Mouse (Mus musculus) heart, embryonic 14.5 days (tissue): Measurements from ENCODE around the gene Olfr314. TPM values are rescaled to one million over a fixed set of nuclear protein-coding genes. Genes with fewer than 3 reads are reported as not detected.
"Not testable (repeated sequence)": the region's sequence is repeated elsewhere in the genome, so short reads cannot be mapped to it uniquely, and the experiment has no call there.

Source experiments
- ATAC-seq: fragments of 200-750 bp; cut with Nextera tagmentation; 2 replicates; pipeline ENCODE4 v1.8.0; 2017; ENCODE audit warnings: low read depth, moderate TSS enrichment; ENCODE audit not compliant: insufficient number of reproducible peaks, insufficient read depth, low FRiP score
- H3K27ac ChIP-seq, 2 experiments: fragments of 200-500 bp in 1 of 2; fragments of 300-500 bp in 1 of 2; sonication (generic) in 1 of 2; replicated peaks in 1 of 2; 2 replicates each; pipeline ENCODE4 v1.5.1; 2012 to 2014; ENCODE audit warnings: low read depth in 2 of 2, low read length in 2 of 2, control low read depth in 1 of 2, mild to moderate bottlenecking in 1 of 2, mixed read lengths in 1 of 2; ENCODE audit not compliant: control insufficient read depth in 1 of 2, insufficient read depth in 1 of 2
- H3K27me3 ChIP-seq: fragments of 300-500 bp; sonication (generic); 2 replicates; pipeline ENCODE4 v1.6.1; 2014; ENCODE audit warnings: mild to moderate bottlenecking, low read length, control low read depth; ENCODE audit not compliant: control insufficient read depth, insufficient read depth
- H3K36me3 ChIP-seq: fragments of 300-500 bp; sonication (generic); 2 replicates; pipeline ENCODE4 v1.6.1; 2014; ENCODE audit warnings: mild to moderate bottlenecking, control low read depth, low read length, mixed read lengths; ENCODE audit not compliant: control insufficient read depth, insufficient read depth
- H3K4me1 ChIP-seq, 2 experiments: fragments of 200-500 bp in 1 of 2; fragments of 300-500 bp in 1 of 2; sonication (generic) in 1 of 2; 2 replicates each; pipeline ENCODE4 v1.6.1; 2012 to 2014; ENCODE audit warnings: low read length in 2 of 2, control low read depth in 1 of 2, mixed read lengths in 1 of 2; ENCODE audit not compliant: control insufficient read depth in 2 of 2, insufficient read depth in 2 of 2
- H3K4me2 ChIP-seq: fragments of 300-500 bp; sonication (generic); 2 replicates; pipeline ENCODE4 v1.6.1; 2014; ENCODE audit warnings: mild to moderate bottlenecking, low read length
- H3K4me3 ChIP-seq, 2 experiments: fragments of 200-500 bp in 1 of 2; fragments of 300-500 bp in 1 of 2; sonication (generic) in 1 of 2; 2 replicates each; pipeline ENCODE4 v1.5.1; 2012 to 2014; ENCODE audit warnings: low read length in 2 of 2, mild to moderate bottlenecking in 2 of 2, control low read depth in 1 of 2, low read depth in 1 of 2, moderate library complexity in 1 of 2; ENCODE audit not compliant: control insufficient read depth in 1 of 2, insufficient read depth in 1 of 2
- H3K9ac ChIP-seq: fragments of 300-500 bp; sonication (generic); 2 replicates; pipeline ENCODE4 v1.6.1; 2014; ENCODE audit warnings: mild to moderate bottlenecking, low read length
- H3K9me3 ChIP-seq: fragments of 300-500 bp; sonication (generic); 2 replicates; pipeline ENCODE4 v1.6.1; 2016; ENCODE audit warnings: low read length, control low read depth; ENCODE audit not compliant: control insufficient read depth
- WGBS: fragments of 180-500 bp; shearing (Covaris S2); extraction: QIAGEN DNeasy Blood & Tissue Kit; methylation state at CpG from one replicate; pipeline ENCODE4 v1.1.7; 2014; 5-methylcytosine and 5-hydroxymethylcytosine counted together
- polyA plus RNA-seq: library from polyadenylated mRNA; unstranded; fragments of >200 nt; fragmentation: Nextera tagmentation; extraction: Ambion mirVana; gene quantifications from 2 replicates; pipeline ENCODE4 v1.2.1, GENCODE M21; 2014

The Olfr314 gene
- polyA plus RNA-seq = 0.07 TPM in 1 of 2 replicates, not detected in the other

- Histone ChIP-seq H3K4me2 (0 out of 2 replicates have a peak within 1 kb of the TSS, but pooled peaks have one; percentile 5), H3K9me3 (no peaks in the 10 kb centered on the region), H3K9ac (no peak within 1 kb of the TSS), H3K4me1 (peaks cover 0 to 13% of the 10 kb centered on the region in 2 experiments; a peak in 3 of 4 replicates), H3K27ac (no peak within 1 kb of the TSS), H3K4me3 (no peak within 1 kb of the TSS), H3K27me3 (no peaks in the 10 kb centered on the region), H3K36me3 (no peaks in the 10 kb centered on the region)
- WGBS = 48% methylated on average over 6 of the region's 6 CpGs
- ATAC-seq = no peak
Measured at GRCm38 (mm10) chr11:58782480-58783089, at the start of gene Olfr314. TSS of gene Olfr314 (plus strand) at chr11:58782952.

DNA sequence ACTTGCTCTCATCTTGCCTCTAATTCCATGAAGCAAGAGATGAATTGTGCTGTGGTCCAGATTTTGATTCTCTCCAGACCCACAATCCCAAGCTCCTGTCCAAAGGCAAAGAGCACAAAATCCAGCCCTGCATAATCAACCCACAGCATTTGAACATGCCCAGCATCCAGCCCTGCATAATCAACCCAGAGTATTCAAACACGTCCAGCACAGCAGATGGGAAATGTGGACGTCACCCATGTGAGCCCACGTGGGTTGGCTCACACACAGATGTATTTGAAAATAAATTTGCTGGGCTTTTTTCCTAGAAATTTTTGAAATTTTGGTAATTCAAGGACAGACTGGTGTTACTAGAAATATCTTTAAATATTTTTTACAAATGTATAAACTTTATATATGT is 49.4 kb upstream of the Olfr314 start:
- Histone ChIP-seq H3K4me2 (no peak overlapping the region), H3K27ac (no peak overlapping the region), H3K4me3 (no peak overlapping the region), H3K4me1 (no peaks in the 10 kb centered on the region), H3K9me3 (no peaks in the 10 kb centered on the region), H3K9ac (no peak overlapping the region), H3K27me3 (no peaks in the 10 kb centered on the region), H3K36me3 (no peaks in the 10 kb centered on the region)
- 54% methylated on average over 3 of the region's 3 CpGs for WGBS
- ATAC-seq = no peak

DNA sequence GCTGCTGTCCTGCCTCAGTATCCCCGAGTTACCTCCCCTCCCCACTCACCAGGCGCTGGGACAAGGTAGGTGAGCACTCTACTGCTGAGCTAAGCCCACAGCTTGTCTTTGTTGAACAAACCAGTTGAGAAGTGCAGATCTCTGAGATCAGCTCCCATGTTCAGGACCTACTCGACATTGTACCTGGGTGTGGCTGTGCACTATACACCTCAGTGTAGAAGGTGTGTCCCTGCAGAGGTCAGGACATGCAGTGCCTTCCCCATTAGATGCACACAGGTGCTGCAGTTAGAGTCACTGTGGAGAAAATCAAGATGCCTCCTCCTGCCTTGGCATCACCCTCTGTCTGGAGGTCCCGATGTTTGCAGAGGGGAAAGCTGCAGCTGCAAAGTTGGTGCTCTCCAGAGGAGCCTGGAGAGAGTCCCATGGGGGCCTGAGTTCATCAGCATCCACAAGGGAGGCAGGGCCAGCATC is 43.9 kb upstream of the Olfr314 start, which contains the start of gene Olfr317:
Olfr317 (minus strand) TSS at position 421 of the 471 bp plus-strand sequence.
- Histone ChIP-seq H3K4me2 (no peak within 1 kb of the TSS), H3K9ac (no peak within 1 kb of the TSS), H3K27ac (no peak within 1 kb of the TSS), H3K4me3 (no peak within 1 kb of the TSS), H3K9me3 (no peaks in the 10 kb centered on the region), H3K27me3 (no peaks in the 10 kb centered on the region), H3K4me1 (no peaks in the 10 kb centered on the region), H3K36me3 (no peaks in the 10 kb centered on the region)
- WGBS = 66% methylated on average over 4 of the region's 4 CpGs
- no peak for ATAC-seq

- not testable (repeated sequence) for H3K4me2 ChIP-seq, H3K27ac ChIP-seq, H3K9me3 ChIP-seq, H3K27me3 ChIP-seq, ATAC-seq, H3K4me1 ChIP-seq, H3K36me3 ChIP-seq, H3K4me3 ChIP-seq, H3K9ac ChIP-seq
- WGBS = 83% methylated on average over 18 of the region's 18 CpGs
Measured at GRCm38 (mm10) chr11:58751096-58751495, 31.7 kb upstream of the Olfr314 start.

GRCm38 (mm10) chr11:58752434-58752833 is 30.3 kb upstream of the Olfr314 start, which contains the start of gene Olfr316:
TSS of gene Olfr316 (plus strand) at chr11:58752734.
- Histone ChIP-seq H3K4me3 (no peak within 1 kb of the TSS), H3K27me3 (no peaks in the 10 kb centered on the region), H3K9me3 (no peaks in the 10 kb centered on the region), H3K9ac (no peak within 1 kb of the TSS), H3K4me2 (no peak within 1 kb of the TSS), H3K36me3 (no peaks in the 10 kb centered on the region), H3K27ac (no peak within 1 kb of the TSS), H3K4me1 (no peaks in the 10 kb centered on the region)
- no peak for ATAC-seq
- whole genome bisulfite sequencing = 74% methylated on average over 2 of the region's 2 CpGs

GRCm38 (mm10) chr11:58772888-58773287 is 9.9 kb upstream of the Olfr314 start, which contains the start of gene Olfr315:
TSS of gene Olfr315 (plus strand) at chr11:58773188.
- Histone ChIP-seq H3K4me3 (no peak within 1 kb of the TSS), H3K36me3 (no peaks in the 10 kb centered on the region), H3K27ac (no peak within 1 kb of the TSS), H3K4me2 (no peak within 1 kb of the TSS), H3K27me3 (no peaks in the 10 kb centered on the region), H3K9ac (no peak within 1 kb of the TSS), H3K9me3 (no peaks in the 10 kb centered on the region), H3K4me1 (no peaks in the 10 kb centered on the region)
- no peak for ATAC-seq

- ATAC-seq = no peak
- Histone ChIP-seq H3K27ac (no peak overlapping the region), H3K4me1 (peaks cover 0 to 13% of the 10 kb centered on the region in 2 experiments; a peak in 3 of 4 replicates), H3K36me3 (no peaks in the 10 kb centered on the region), H3K4me2 (no peak overlapping the region), H3K9me3 (no peaks in the 10 kb centered on the region), H3K9ac (no peak overlapping the region), H3K4me3 (no peak overlapping the region), H3K27me3 (no peaks in the 10 kb centered on the region)
- WGBS = 63% methylated on average over 2 of the region's 2 CpGs
Measured at GRCm38 (mm10) chr11:58784182-58784581, 1.4 kb downstream of the Olfr314 start.
